Mouse (Mus musculus): ENCODE measurements around the gene Slc15a1. TPM values are rescaled to one million over a fixed set of nuclear protein-coding genes. Genes with fewer than 3 reads are reported as not detected.

Slc15a1 gene
- 0.74 and 1.2 TPM in 2 replicates for polyA plus RNA-seq (2015; fragmentation: Nextera tagmentation; extraction: Ambion mirVana)

GRCm38 (mm10) chr14:121504781-121505484, at the start of gene Slc15a1:
TSS of gene Slc15a1 (minus strand) at chr14:121505252.
- DNase-seq (ENCODE audit: low spot score) (no peak), ATAC-seq (replicated peaks; ENCODE audit: low FRiP score, low read depth) (peak; percentile 45)
- Histone ChIP-seq H3K36me3 (ENCODE audit: insufficient read depth, low read length) (no peaks in the 10 kb centered on the region), H3K4me2 (ENCODE audit: low read length) (peak within 1 kb of the TSS; percentile 46), H3K4me1 (replicated peaks; ENCODE audit: insufficient read depth, low read length) (no peaks in the 10 kb centered on the region), H3K9ac (ENCODE audit: low read depth, low read length) (0 out of 2 replicates have a peak within 1 kb of the TSS, but pooled peaks have one; percentile 14), H3K27ac (no peak within 1 kb of the TSS), H3K27me3 (ENCODE audit: insufficient read depth, low read length) (peaks cover 4% of the 10 kb centered on the region; the same call in 1 of the 2 replicates), H3K4me3 (replicated peaks; ENCODE audit: low read depth, low read length) (peak within 1 kb of the TSS; percentile 11; the same call in 1 of the 2 replicates), H3K9me3 (replicated peaks; ENCODE audit: low read length) (no peaks in the 10 kb centered on the region)
- 11% methylated on average over 33 of the region's 33 CpGs for WGBS
- TF ChIP-seq CTCF (IDR thresholded peaks at IDR 0.05; ENCODE audit: low read depth): no peak

- Histone ChIP-seq H3K27ac (no peak overlapping the region), H3K4me3 (replicated peaks; ENCODE audit: low read depth, low read length) (no peak overlapping the region), H3K27me3 (ENCODE audit: insufficient read depth, low read length) (no peaks in the 10 kb centered on the region), H3K9me3 (replicated peaks; ENCODE audit: low read length) (no peaks in the 10 kb centered on the region), H3K4me2 (ENCODE audit: low read length) (no peak overlapping the region), H3K9ac (ENCODE audit: low read depth, low read length) (no peak overlapping the region), H3K36me3 (ENCODE audit: insufficient read depth, low read length) (peaks cover 26% of the 10 kb centered on the region; the same call in 1 of the 2 replicates), H3K4me1 (replicated peaks; ENCODE audit: insufficient read depth, low read length) (no peaks in the 10 kb centered on the region)
- DNase-seq (ENCODE audit: low spot score) (no peak), ATAC-seq (replicated peaks; ENCODE audit: low FRiP score, low read depth) (no peak)
- TF ChIP-seq CTCF (IDR thresholded peaks at IDR 0.05; ENCODE audit: low read depth): no peak
These were observed 48.7 kb upstream of the Slc15a1 start for GRCm38 (mm10) chr14:121553785-121554184.

DNA sequence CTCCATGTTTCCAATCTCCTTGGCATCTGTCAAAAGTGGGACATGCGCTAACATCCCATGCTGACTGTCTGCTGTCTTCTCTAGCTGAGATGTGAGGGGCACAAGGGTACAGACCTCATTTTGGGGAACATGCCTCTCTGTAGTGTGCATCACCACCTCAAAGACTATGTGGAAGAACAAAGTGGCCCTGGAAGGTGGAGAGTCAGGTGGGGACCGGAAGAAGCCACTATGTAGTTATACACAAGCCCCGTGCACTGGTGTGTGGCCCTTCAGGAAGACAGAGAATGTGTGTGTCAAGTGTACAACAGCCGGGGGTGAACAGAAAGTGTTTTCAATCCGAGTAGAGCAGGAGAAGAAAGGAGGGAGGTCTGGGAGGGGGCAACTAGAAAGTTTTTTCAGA, 47.5 kb upstream of the Slc15a1 start:
- DNase-seq (ENCODE audit: low spot score) (no peak), ATAC-seq (replicated peaks; ENCODE audit: low FRiP score, low read depth) (no peak)
- H3K9ac ChIP-seq (ENCODE audit: low read depth, low read length): no peak overlapping the region
- H3K4me1 ChIP-seq (replicated peaks; ENCODE audit: insufficient read depth, low read length): no peaks in the 10 kb centered on the region
- no peak for TF ChIP-seq CTCF (IDR thresholded peaks at IDR 0.05; ENCODE audit: low read depth)
- H3K36me3 ChIP-seq (ENCODE audit: insufficient read depth, low read length): peaks cover 26% of the 10 kb centered on the region; the same call in 1 of the 2 replicates
- no peak overlapping the region for H3K4me3 ChIP-seq (replicated peaks; ENCODE audit: low read depth, low read length)
- 78% methylated on average over 5 of the region's 5 CpGs for WGBS
- no peak overlapping the region for H3K4me2 ChIP-seq (ENCODE audit: low read length)
- H3K9me3 ChIP-seq (replicated peaks; ENCODE audit: low read length): no peaks in the 10 kb centered on the region
- H3K27me3 ChIP-seq (ENCODE audit: insufficient read depth, low read length): no peaks in the 10 kb centered on the region
- no peak overlapping the region for H3K27ac ChIP-seq

GRCm38 (mm10) chr14:121549834-121550233, 44.8 kb upstream of the Slc15a1 start:
- H3K4me2 ChIP-seq (ENCODE audit: low read length): no peak overlapping the region
- ATAC-seq (replicated peaks; ENCODE audit: low FRiP score, low read depth) (no peak), DNase-seq (ENCODE audit: low spot score) (no peak)
- 87% methylated on average over 6 of the region's 6 CpGs for WGBS
- H3K4me1 ChIP-seq (replicated peaks; ENCODE audit: insufficient read depth, low read length): no peaks in the 10 kb centered on the region
- no peak overlapping the region for H3K9ac ChIP-seq (ENCODE audit: low read depth, low read length)
- no peak for TF ChIP-seq CTCF (IDR thresholded peaks at IDR 0.05; ENCODE audit: low read depth)
- H3K9me3 ChIP-seq (replicated peaks; ENCODE audit: low read length): no peaks in the 10 kb centered on the region
- no peaks in the 10 kb centered on the region for H3K27me3 ChIP-seq (ENCODE audit: insufficient read depth, low read length)
- no peak overlapping the region for H3K27ac ChIP-seq
- no peak overlapping the region for H3K4me3 ChIP-seq (replicated peaks; ENCODE audit: low read depth, low read length)
- H3K36me3 ChIP-seq (ENCODE audit: insufficient read depth, low read length): peaks cover 25% of the 10 kb centered on the region; the same call in 1 of the 2 replicates

- WGBS: 46% methylated on average over 7 of the region's 7 CpGs
- DNase-seq (ENCODE audit: low spot score): peak; percentile 52
- TF ChIP-seq CTCF (IDR thresholded peaks at IDR 0.05; ENCODE audit: low read depth): no peak
- H3K27ac ChIP-seq: no peak overlapping the region
- H3K4me2 ChIP-seq (ENCODE audit: low read length): no peak overlapping the region
- ATAC-seq (replicated peaks; ENCODE audit: low FRiP score, low read depth): no peak
- peaks cover 31% of the 10 kb centered on the region; the same call in 1 of the 2 replicates for H3K36me3 ChIP-seq (ENCODE audit: insufficient read depth, low read length)
- H3K4me1 ChIP-seq (replicated peaks; ENCODE audit: insufficient read depth, low read length): no peaks in the 10 kb centered on the region
- no peaks in the 10 kb centered on the region for H3K27me3 ChIP-seq (ENCODE audit: insufficient read depth, low read length)
- no peak overlapping the region for H3K4me3 ChIP-seq (replicated peaks; ENCODE audit: low read depth, low read length)
- H3K9me3 ChIP-seq (replicated peaks; ENCODE audit: low read length): no peaks in the 10 kb centered on the region
- no peak overlapping the region for H3K9ac ChIP-seq (ENCODE audit: low read depth, low read length)
These were observed 42.7 kb upstream of the Slc15a1 start for GRCm38 (mm10) chr14:121547745-121548144.

DNA sequence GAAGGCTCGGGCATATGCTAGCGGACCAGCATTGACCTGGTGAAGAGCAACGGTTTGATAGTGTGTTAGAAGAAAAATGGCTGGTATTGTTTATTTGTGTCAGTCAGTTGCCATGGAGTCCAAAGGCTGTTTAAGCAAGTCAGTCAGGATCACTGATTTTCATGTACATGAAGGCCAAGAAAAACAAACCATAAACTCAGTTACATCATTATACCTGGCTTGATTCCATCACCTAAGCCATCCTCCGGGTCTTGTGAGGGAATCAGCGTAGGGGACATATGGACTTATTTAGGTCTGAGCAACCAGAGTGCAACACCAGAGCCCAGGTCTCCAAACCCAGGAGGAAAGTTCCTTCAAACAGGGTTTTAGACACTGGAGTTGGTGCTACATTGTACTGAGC, 41.6 kb upstream of the Slc15a1 start:
- TF ChIP-seq CTCF (IDR thresholded peaks at IDR 0.05; ENCODE audit: low read depth): no peak
- Histone ChIP-seq H3K4me1 (replicated peaks; ENCODE audit: insufficient read depth, low read length) (no peaks in the 10 kb centered on the region), H3K4me2 (ENCODE audit: low read length) (no peak overlapping the region), H3K36me3 (ENCODE audit: insufficient read depth, low read length) (peaks cover 26% of the 10 kb centered on the region; the same call in 1 of the 2 replicates), H3K27me3 (ENCODE audit: insufficient read depth, low read length) (no peaks in the 10 kb centered on the region), H3K27ac (no peak overlapping the region), H3K9ac (ENCODE audit: low read depth, low read length) (no peak overlapping the region), H3K9me3 (replicated peaks; ENCODE audit: low read length) (no peaks in the 10 kb centered on the region), H3K4me3 (replicated peaks; ENCODE audit: low read depth, low read length) (no peak overlapping the region)
- ATAC-seq (replicated peaks; ENCODE audit: low FRiP score, low read depth) (0 out of 2 replicates have a peak, but pooled peaks have one; percentile 17), DNase-seq (ENCODE audit: low spot score) (peak; percentile 5)
- WGBS: 70% methylated on average over 5 of the region's 5 CpGs

All from kidney, postnatal 0 days (tissue).